1 mouse cellular context compared by ENCODE assay signal in genomic region chr5:25010438-25010892, GRCm38 (mm10).
A peak's percentile ranks its signal among the peaks of the same experiment; 100 is the strongest.
TF ChIP-seq lines count a peak whose summit lies in the region.

No protein-coding gene starts in this region.

TF ChIP-seq in CH12.LX, 34 proteins besides CTCF, POLR2A, EP300 and RAD21 (continued from another document):
- no peak for TF ChIP-seq USF2 (conservative IDR thresholded peaks at IDR 0.05; ENCODE audit: low read depth, low read length)
- no peak for TF ChIP-seq MAZ (IDR thresholded peaks at IDR 0.05; ENCODE audit: low read depth, low read length)
- TF ChIP-seq HCFC1 (IDR thresholded peaks at IDR 0.05; ENCODE audit: low read depth, low read length): peak; percentile 27; the same call in 1 of the 2 replicates
- TF ChIP-seq MXI1 (IDR thresholded peaks at IDR 0.05; ENCODE audit: low read depth, low read length): peak; percentile 68
- TF ChIP-seq MYC (IDR thresholded peaks at IDR 0.05; ENCODE audit: low read depth, low read length): peak; percentile 80
